Comparison of ENCODE assay signal across 28 mouse cellular contexts in the genomic region with DNA sequence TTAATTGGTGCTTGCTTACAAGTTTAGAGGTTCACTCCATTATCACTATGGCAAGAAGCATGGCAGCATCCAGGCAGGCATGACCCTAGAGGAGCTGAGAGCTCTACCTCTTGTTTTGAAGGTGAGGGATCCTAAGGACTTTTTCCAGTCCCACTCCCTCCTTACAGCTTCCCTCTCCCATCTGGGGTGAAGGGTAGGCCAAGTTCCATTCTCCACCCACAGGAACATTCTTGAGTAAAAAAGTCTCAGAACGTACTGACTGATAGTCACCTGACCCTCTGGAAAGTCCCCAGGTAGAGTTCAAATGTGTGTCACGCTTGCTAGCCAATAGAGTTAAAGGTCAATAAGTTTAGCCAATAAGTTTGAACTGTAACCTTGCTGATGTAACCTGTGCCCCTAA.
DNase-seq lines count a peak whose midpoint lies in the region; ATAC-seq and TF ChIP-seq lines count a peak whose summit lies in the region.
"Had no signal": no experiment of that assay in that cellular context is flagged by ENCODE, and none has a peak within 500 bp of the region (broad histone marks: within the 10 kb centered on the region; RNA-seq: fewer than 3 reads in every experiment).

No protein-coding gene starts in this region.

- H3K27me3 ChIP-seq in kidney, adult 2 months (replicated peaks; ENCODE audit: control insufficient read depth, insufficient read depth, low read length): peaks cover 1% of the 10 kb centered on the region; the same call in 1 of the 2 replicates
- no peaks in the 10 kb centered on the region for H3K27me3 ChIP-seq in ES-Bruce4 (ENCODE audit: control insufficient read depth, insufficient read depth, low read length, poor library complexity, severe bottlenecking)
- H3K27me3 ChIP-seq in neural tube, embryonic 15.5 days (replicated peaks): no peaks in the 10 kb centered on the region
- H3K27me3 ChIP-seq: CH12.LX; embryonic facial prominence, embryonic 13.5 days; embryonic facial prominence, embryonic 15.5 days; forebrain, embryonic 12.5 days; Patski had no signal

- no peak overlapping the region for H3K4me3 ChIP-seq in kidney, adult 2 months (ENCODE audit: insufficient read depth, low read depth, low read length)
- no peak overlapping the region for H3K4me3 ChIP-seq in ES-Bruce4 (ENCODE audit: low read depth, low read length)
- no peak overlapping the region for H3K4me3 ChIP-seq in neural tube, embryonic 15.5 days (replicated peaks)
- H3K4me3 ChIP-seq: embryonic facial prominence, embryonic 13.5 days; embryonic facial prominence, embryonic 15.5 days; erythroblast, embryonic 14.5 days; forebrain, embryonic 10.5 days; forebrain, embryonic 12.5 days had no signal

- no peak for TF ChIP-seq POLR2A in kidney, adult 2 months (IDR thresholded peaks at IDR 0.05; ENCODE audit: low read depth, low read length)
- TF ChIP-seq POLR2A in ES-Bruce4 (IDR thresholded peaks at IDR 0.05; ENCODE audit: insufficient read depth, low read length): no peak

- no peaks in the 10 kb centered on the region for H3K4me1 ChIP-seq in kidney, adult 2 months (ENCODE audit: control insufficient read depth, insufficient read depth, low read length)
- peaks cover 7% of the 10 kb centered on the region for H3K4me1 ChIP-seq in ES-Bruce4 (ENCODE audit: control insufficient read depth, insufficient read depth, low read length)
- peaks cover 6% of the 10 kb centered on the region; the same call in 1 of the 2 replicates for H3K4me1 ChIP-seq in neural tube, embryonic 15.5 days
- H3K4me1 ChIP-seq: embryonic facial prominence, embryonic 13.5 days; embryonic facial prominence, embryonic 15.5 days had no signal

- 70% methylated on average over 2 of the region's 2 CpGs for WGBS in kidney, adult 2 months
- 91% methylated on average over 2 of the region's 2 CpGs for WGBS in neural tube, embryonic 15.5 days

- no peak for ATAC-seq in neural tube, embryonic 15.5 days (ENCODE audit: low FRiP score)
- ATAC-seq: activated CD4-positive, CD25-positive, alpha-beta regulatory T cell, adult 4 months; CD4-positive, CD25-positive, alpha-beta regulatory T cell, adult 4 months; forebrain, embryonic 14.5 days; forebrain, embryonic 16.5 days; Patski had no signal

- peak; percentile 59; the same call in 1 of the 2 replicates for TF ChIP-seq EP300 in ES-Bruce4 (IDR thresholded peaks at IDR 0.05; ENCODE audit: insufficient read depth, low read depth, low read length)

- H3K9ac ChIP-seq in ES-Bruce4 (ENCODE audit: low read depth, poor library complexity, severe bottlenecking): no peak overlapping the region
- no peak overlapping the region for H3K9ac ChIP-seq in neural tube, embryonic 15.5 days (replicated peaks)
- H3K9ac ChIP-seq: embryonic facial prominence, embryonic 13.5 days; embryonic facial prominence, embryonic 15.5 days; forebrain, embryonic 12.5 days had no signal

- no peak for TF ChIP-seq CTCF in kidney, adult 2 months (conservative IDR thresholded peaks at IDR 0.05; ENCODE audit: insufficient read depth, insufficient read length, low read depth, low read length)
- TF ChIP-seq CTCF in ES-Bruce4 (IDR thresholded peaks at IDR 0.05; ENCODE audit: low read depth, low read length): no peak

- no peaks in the 10 kb centered on the region for H3K9me3 ChIP-seq in ES-Bruce4 (replicated peaks; ENCODE audit: control insufficient read depth, insufficient read depth, low read length, poor library complexity, severe bottlenecking)
- H3K9me3 ChIP-seq in neural tube, embryonic 15.5 days (replicated peaks): no peaks in the 10 kb centered on the region
- H3K9me3 ChIP-seq: embryonic facial prominence, embryonic 13.5 days; embryonic facial prominence, embryonic 15.5 days had no signal

- H3K36me3 ChIP-seq in kidney, adult 2 months (ENCODE audit: control insufficient read depth, insufficient read depth, low read length): no peaks in the 10 kb centered on the region
- H3K36me3 ChIP-seq in ES-Bruce4 (ENCODE audit: control insufficient read depth, insufficient read depth, low read length, poor library complexity, severe bottlenecking): no peaks in the 10 kb centered on the region
- H3K36me3 ChIP-seq in neural tube, embryonic 15.5 days: no peaks in the 10 kb centered on the region
- H3K36me3 ChIP-seq: embryonic facial prominence, embryonic 13.5 days; embryonic facial prominence, embryonic 15.5 days; forebrain, embryonic 10.5 days; forebrain, embryonic 12.5 days; G1E had no signal

- no peak overlapping the region for H3K27ac ChIP-seq in kidney, adult 2 months (ENCODE audit: insufficient read depth, low read depth, low read length)
- peak overlapping the region; percentile 92 for H3K27ac ChIP-seq in ES-Bruce4 (ENCODE audit: insufficient read depth, low read length)
- no peak overlapping the region for H3K27ac ChIP-seq in neural tube, embryonic 15.5 days (replicated peaks)
- H3K27ac ChIP-seq: embryonic facial prominence, embryonic 13.5 days; embryonic facial prominence, embryonic 15.5 days; forebrain, embryonic 10.5 days; forebrain, embryonic 12.5 days had no signal

- no peak overlapping the region for H3K4me2 ChIP-seq in neural tube, embryonic 15.5 days
- H3K4me2 ChIP-seq: embryonic facial prominence, embryonic 13.5 days; embryonic facial prominence, embryonic 15.5 days; forebrain, embryonic 12.5 days had no signal

- peak; percentile 7 for DNase-seq in kidney, adult 2 months
- DNase-seq in kidney, adult 11 months: no peak
- DNase-seq in R1 (ENCODE audit: low read depth, low spot score): peak; percentile 89
- no peak for DNase-seq in cerebellum, adult 11 months
- DNase-seq: adrenal gland, adult 8-10 months; adrenal gland, postnatal 14 days; adrenal gland, postnatal 36 days; B cell, adult 2 months; cerebellum, adult 18-20 months; cerebellum, adult 8-10 months; cerebellum, adult 9-11 months; cerebellum, postnatal 14 days; cerebellum, postnatal 36 days; embryo, embryonic 11 days had no signal

Comparison
In these comparisons a context has a peak if more than half of its experiments do, and no peak if none do; other contexts are left out.
1. DNase-seq: peak in kidney, adult 2 months (single experiment) and R1 (single experiment); none in kidney, adult 11 months (single experiment) and cerebellum, adult 11 months (single experiment).